Mouse (Mus musculus): ENCODE data around the gene Brd1.
A peak's percentile ranks its signal among the peaks of the same experiment; 100 is the strongest.

Brd1 gene

DNA sequence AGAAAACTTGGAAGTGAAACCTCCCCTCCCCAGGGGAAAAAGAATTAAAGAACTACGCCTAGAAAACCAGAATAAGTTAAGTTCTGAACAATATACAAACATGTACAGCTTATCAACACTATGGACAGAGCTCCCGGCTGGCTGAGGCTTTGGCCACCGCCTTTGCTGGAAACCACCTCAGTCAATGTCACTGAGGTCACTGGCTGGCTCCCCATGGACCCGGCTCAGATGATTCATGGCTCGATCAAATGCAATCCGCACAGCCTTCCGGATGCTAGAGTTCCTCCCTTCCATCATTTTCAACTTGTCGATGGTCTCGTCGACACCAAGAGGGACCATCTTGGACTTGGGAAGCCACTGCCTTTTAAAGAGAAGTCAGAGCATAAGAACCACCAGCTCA is 45.9 kb downstream of the Brd1 start:
- DNase-seq (ENCODE audit: low read depth, low spot score): no peak

DNA sequence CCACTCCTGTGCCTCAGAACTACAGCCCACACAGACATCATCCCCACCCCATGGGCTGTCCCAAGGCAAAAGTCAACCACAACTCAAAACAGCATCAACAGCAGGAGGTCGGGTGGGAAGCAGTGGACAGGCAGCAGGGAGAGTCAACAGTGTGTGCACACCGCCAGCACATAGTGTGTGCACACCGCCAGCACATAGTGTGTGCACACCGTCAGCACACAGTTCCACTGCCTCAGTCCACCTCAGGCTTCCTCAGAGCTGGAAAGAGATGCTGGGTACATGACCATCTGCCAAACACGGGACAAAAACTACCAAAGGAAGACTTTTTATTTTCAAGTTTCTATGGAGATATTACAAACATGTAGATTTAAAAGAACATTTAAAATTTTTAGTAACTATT is 47.3 kb downstream of the Brd1 start:
- no peak for DNase-seq (ENCODE audit: low read depth, low spot score)

DNA sequence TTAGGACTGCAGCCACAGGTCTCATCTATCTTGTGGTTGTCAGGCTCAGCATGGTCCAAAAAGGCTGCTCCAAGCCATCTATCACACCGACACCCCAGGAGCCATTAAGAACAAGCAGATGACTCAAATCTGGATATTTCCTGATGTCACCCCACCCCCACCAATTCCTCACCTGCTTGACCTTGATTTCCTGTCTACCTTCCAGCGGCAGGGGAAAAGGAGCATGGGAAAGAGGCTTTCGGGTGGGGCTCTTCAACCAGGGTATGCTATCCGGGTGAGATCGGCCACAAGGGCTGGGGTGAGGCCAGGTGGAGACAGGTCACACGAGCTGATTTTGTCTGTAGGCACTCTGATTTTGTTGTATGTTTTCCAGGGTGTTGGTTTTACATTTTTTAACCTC is 50.0 kb downstream of the Brd1 start:
- no peak for DNase-seq (ENCODE audit: low read depth, low spot score)

DNA sequence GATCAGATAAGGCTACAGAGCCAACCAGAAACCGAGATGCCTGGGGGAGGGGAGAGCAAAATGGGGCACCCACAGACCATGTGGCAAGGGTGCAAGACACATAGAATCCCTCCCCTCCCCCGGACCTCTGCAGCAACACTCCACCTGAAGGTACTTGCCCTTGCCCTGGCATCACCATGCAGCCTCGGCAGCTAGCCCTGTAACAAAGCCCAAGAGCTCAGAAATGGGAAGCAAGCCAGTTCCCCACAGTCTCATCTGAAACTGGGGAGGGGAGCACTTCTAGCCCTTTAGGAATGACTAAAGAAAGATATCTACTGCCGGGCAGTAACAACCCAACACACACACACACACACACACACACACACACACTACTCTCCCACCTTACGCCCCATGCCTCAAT is 53.1 kb downstream of the Brd1 start:
- DNase-seq (ENCODE audit: low read depth, low spot score): no peak

DNA sequence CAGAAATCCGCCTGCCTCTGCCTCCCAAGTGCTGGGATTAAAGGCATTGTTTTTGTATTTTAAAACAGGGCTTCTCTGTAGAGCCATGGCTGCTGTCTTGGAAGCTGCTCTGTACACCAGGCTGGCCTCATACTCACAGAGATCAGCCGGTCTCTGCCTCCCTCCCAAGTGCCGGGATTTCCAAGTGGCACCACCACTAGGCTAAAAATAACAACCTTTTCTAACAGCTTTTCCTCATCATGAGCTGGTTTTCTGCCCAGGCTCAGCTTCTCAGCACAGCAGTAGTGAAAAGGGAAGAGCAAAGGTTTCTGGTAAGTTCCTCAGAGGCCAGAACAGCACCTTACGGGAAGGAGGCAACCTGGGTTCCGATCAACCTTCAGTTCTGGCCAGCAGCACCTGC is 56.5 kb downstream of the Brd1 start:
- DNase-seq (ENCODE audit: low read depth, low spot score): peak; percentile 85

DNA sequence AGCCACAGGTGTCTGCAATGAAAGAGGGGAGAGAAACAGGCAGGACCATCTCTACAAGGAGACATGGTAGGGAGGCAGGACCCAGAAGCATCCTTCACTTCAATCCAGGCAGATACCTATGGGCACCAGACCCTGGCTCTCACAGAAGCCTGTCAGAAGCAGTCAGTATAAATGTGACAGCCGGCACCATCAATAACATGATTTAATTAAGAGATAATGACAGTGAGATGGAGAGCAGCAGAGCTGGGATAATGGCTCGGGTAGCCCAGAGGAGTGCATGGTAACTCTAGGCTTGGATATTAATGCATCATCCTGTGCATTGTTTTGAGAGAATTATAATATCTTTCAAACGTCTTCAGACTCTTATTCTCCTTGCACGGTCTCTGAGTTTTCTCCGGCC is 58.0 kb downstream of the Brd1 start:
- no peak for DNase-seq (ENCODE audit: low read depth, low spot score)

DNA sequence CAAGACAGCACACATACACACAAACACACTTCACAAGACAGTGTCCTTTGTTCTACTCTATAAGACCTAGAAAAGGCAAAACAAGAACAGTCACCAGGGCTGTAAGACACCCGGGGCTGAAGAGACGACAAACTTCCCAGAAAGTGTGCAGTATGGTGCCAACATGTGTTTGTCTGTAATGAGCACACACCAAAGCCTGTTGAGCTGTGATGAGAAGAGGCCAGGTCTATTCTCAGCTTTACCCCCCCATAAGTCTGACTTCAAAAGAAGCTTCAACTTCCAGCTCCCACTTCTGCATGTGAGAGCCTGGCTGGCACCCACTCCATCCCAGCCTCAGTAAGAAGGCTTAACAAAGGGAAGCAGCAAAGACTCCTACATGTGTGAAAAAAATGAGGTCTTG is 65.3 kb downstream of the Brd1 start:
- peak; percentile 22 for DNase-seq (ENCODE audit: low read depth, low spot score)

DNA sequence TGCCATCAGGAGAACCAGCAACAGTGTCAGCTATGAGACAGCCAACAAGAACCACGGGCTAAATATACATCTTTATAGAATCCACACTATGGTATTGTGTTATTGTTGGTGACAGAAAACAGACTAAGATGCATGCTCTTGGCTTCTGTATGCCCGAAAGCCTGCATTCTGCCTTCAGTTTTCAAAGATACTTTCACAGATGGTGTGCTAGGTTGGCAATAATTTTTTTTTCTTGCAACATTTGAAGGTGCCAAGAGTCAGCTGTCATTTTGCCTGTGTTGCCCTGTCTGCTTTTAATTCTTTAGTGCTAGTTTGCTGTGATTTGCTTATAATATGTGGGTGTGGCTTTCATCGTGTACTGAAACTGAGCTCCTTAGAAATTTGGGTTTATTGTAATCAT is 66.4 kb downstream of the Brd1 start:
- DNase-seq (ENCODE audit: low read depth, low spot score): peak; percentile 53

DNA sequence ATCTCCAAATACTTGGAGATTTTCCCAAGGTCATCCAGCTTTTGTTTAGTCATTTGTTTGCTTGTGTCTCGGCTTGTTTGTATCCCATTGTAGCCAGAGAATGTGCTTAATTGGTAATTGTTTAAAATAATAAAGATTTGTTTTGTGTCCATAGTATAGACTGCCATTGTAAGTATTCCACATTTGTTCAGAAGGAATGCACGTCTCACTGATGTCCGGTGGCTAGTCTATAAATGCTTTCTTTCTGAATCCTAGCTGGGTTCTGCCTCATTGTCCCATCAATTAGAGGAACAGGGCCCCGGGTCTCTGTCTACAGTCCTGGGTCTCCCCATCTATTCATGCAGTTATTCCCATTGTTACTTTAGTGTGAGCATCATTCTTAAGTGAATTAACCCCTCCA is 68.2 kb downstream of the Brd1 start:
- no peak for DNase-seq (ENCODE audit: low read depth, low spot score)

DNA sequence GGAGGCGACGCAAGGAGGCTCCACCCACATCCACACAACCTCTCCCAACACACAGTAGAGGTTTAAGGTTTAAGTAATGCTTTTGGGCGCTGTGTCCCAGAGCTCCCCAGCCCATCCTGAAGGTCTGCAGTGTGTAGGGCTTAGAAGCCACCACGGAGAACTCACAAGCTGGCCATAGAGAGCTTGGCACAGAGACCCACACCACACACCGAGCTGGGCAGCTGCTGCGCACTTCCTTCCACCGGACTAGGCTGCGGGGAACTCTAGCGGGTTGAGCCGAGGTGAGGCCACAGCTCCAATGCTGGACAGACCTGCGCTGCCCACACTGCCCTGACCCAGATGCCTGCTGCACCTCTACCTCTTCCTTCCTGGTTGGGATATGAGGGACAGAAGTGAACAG is 71.0 kb downstream of the Brd1 start:
- no peak for DNase-seq (ENCODE audit: low read depth, low spot score)

DNA sequence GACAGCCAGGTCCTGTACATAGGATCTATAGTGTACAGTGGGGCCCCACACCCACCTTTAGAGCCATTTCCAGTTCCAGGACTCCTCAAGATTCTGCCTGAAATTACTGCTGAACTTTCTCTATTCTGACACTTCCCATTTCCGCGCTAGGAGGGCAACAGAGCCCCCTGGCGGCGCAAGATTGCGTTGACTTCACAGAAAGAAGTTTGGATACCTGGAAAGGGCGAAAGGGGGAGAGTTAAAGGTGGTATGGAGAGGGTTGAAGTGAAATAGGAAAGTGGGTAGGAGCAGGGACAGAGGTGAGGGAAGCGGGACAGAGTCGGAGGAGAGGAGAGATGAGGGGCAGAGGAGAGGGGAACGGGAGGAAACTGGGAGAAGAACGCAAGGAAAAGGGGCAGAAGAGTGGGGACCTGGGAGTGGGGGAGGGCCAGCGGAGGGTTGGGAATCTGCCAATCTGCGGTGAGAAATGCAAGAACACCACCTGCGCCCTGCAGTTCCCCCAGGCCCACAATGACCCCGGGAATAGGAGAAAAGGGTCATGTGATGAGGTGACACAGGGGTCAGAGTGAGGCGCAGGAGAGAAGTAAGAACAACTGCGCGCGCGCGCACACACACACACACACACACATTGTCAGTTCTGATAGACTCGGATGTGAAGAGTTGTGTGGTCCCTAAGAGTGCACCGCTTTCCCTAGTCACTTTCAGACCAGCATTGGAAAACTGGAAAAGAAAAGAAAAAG is 71.8 kb downstream of the Brd1 start:
- peak; percentile 50 for DNase-seq (ENCODE audit: low read depth, low spot score)

DNA sequence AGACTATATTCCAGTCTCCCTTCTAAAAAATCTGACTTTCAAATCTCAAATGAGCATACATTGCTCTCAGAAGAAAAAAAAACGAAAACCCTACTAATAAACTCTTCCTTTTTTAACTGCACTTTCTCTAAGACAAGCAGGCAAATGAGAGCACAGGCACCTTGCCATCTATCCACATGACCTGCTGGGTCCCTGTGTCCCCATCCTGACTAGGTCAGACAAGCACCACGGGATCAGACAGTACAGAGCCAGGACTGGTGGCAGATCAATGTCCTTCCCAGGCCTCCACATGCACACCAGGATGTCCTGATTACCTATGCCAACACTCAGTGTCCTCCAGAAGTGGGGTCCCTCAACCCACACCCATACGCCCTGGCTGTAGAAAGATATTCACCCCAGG is 72.4 kb downstream of the Brd1 start:
- no peak for DNase-seq (ENCODE audit: low read depth, low spot score)

DNA sequence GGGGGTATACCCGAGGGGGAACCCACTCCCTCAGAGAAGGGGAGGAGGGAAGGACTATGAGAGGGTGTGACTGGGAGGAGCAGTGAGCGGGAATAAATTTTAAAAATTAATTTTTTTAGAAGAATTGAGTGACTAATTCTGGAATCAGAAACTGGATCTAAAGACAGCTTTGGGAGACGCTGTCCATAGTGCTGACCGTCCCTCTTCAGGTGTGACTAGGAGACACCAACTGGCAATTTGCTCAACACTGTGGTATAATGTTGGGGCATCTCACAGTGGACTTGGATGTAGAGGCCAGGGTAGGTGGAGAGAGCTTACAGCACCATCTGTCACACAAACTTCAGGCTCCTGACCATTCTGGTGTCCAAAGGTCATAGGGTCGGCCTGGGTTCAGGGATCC is 82.0 kb downstream of the Brd1 start:
- DNase-seq (ENCODE audit: low read depth, low spot score): no peak

DNA sequence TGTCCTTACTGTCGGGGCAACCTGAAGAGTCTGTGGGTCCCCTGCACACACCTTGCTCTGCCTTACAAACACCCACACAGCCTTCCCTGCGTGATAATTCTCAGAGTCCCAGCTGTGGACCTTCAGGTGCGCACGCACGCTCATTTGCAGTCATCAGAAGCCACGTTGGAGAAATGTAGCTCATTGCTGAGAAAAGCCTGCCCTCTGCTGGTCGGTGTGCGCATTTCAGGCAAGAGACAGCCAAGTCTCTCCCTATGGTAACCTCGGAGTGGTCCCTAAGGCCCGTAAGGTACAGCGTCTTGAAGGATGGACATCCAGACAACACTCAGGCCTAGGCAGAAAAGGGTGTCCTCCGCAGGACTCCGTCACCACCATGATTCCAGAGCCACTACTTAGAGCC is 83.0 kb downstream of the Brd1 start:
- DNase-seq (ENCODE audit: low read depth, low spot score): peak; percentile 90

Data from brain, adult 2 months (tissue).